Mouse (Mus musculus) CD4-positive helper T cell, adult 2 months (primary cell): ENCODE results near the gene Gm38431.

Experiments
- DNase-seq: peaks from one replicate; pipeline ENCODE4 v3.0.0-alpha.2; 2012; ENCODE audit warnings: low read depth, missing footprints, low spot score

Gene Gm38431

GRCm38 (mm10) chr9:21018600-21018999 lies 73.2 kb downstream of the Gm38431 start:
- DNase-seq: no peak
